Mouse (Mus musculus) heart, embryonic 14.5 days (tissue): ENCODE data around the gene St3gal4. TPM values are rescaled to one million over a fixed set of nuclear protein-coding genes. Genes with fewer than 3 reads are reported as not detected.

Source experiments
- ATAC-seq: fragments of 200-750 bp; cut with Nextera tagmentation; 2 replicates; pipeline ENCODE4 v1.8.0; 2017; ENCODE audit warnings: low read depth, moderate TSS enrichment; ENCODE audit not compliant: insufficient number of reproducible peaks, insufficient read depth, low FRiP score
- H3K27ac ChIP-seq, 2 experiments: fragments of 200-500 bp in 1 of 2; fragments of 300-500 bp in 1 of 2; sonication (generic) in 1 of 2; replicated peaks in 1 of 2; 2 replicates each; pipeline ENCODE4 v1.5.1; 2012 to 2014; ENCODE audit warnings: low read depth in 2 of 2, low read length in 2 of 2, control low read depth in 1 of 2, mild to moderate bottlenecking in 1 of 2, mixed read lengths in 1 of 2; ENCODE audit not compliant: control insufficient read depth in 1 of 2, insufficient read depth in 1 of 2
- H3K27me3 ChIP-seq: fragments of 300-500 bp; sonication (generic); 2 replicates; pipeline ENCODE4 v1.6.1; 2014; ENCODE audit warnings: mild to moderate bottlenecking, low read length, control low read depth; ENCODE audit not compliant: control insufficient read depth, insufficient read depth
- H3K36me3 ChIP-seq: fragments of 300-500 bp; sonication (generic); 2 replicates; pipeline ENCODE4 v1.6.1; 2014; ENCODE audit warnings: mild to moderate bottlenecking, control low read depth, low read length, mixed read lengths; ENCODE audit not compliant: control insufficient read depth, insufficient read depth
- H3K4me1 ChIP-seq, 2 experiments: fragments of 200-500 bp in 1 of 2; fragments of 300-500 bp in 1 of 2; sonication (generic) in 1 of 2; 2 replicates each; pipeline ENCODE4 v1.6.1; 2012 to 2014; ENCODE audit warnings: low read length in 2 of 2, control low read depth in 1 of 2, mixed read lengths in 1 of 2; ENCODE audit not compliant: control insufficient read depth in 2 of 2, insufficient read depth in 2 of 2
- H3K4me2 ChIP-seq: fragments of 300-500 bp; sonication (generic); 2 replicates; pipeline ENCODE4 v1.6.1; 2014; ENCODE audit warnings: mild to moderate bottlenecking, low read length
- H3K4me3 ChIP-seq, 2 experiments: fragments of 200-500 bp in 1 of 2; fragments of 300-500 bp in 1 of 2; sonication (generic) in 1 of 2; 2 replicates each; pipeline ENCODE4 v1.5.1; 2012 to 2014; ENCODE audit warnings: low read length in 2 of 2, mild to moderate bottlenecking in 2 of 2, control low read depth in 1 of 2, low read depth in 1 of 2, moderate library complexity in 1 of 2; ENCODE audit not compliant: control insufficient read depth in 1 of 2, insufficient read depth in 1 of 2
- H3K9ac ChIP-seq: fragments of 300-500 bp; sonication (generic); 2 replicates; pipeline ENCODE4 v1.6.1; 2014; ENCODE audit warnings: mild to moderate bottlenecking, low read length
- H3K9me3 ChIP-seq: fragments of 300-500 bp; sonication (generic); 2 replicates; pipeline ENCODE4 v1.6.1; 2016; ENCODE audit warnings: low read length, control low read depth; ENCODE audit not compliant: control insufficient read depth
- WGBS: fragments of 180-500 bp; shearing (Covaris S2); extraction: QIAGEN DNeasy Blood & Tissue Kit; methylation state at CpG from one replicate; pipeline ENCODE4 v1.1.7; 2014; 5-methylcytosine and 5-hydroxymethylcytosine counted together
- polyA plus RNA-seq: library from polyadenylated mRNA; unstranded; fragments of >200 nt; fragmentation: Nextera tagmentation; extraction: Ambion mirVana; gene quantifications from 2 replicates; pipeline ENCODE4 v1.2.1, GENCODE M21; 2014

The St3gal4 gene
- polyA plus RNA-seq, 1 experiment from 2014 or later = 22.9 TPM

DNA sequence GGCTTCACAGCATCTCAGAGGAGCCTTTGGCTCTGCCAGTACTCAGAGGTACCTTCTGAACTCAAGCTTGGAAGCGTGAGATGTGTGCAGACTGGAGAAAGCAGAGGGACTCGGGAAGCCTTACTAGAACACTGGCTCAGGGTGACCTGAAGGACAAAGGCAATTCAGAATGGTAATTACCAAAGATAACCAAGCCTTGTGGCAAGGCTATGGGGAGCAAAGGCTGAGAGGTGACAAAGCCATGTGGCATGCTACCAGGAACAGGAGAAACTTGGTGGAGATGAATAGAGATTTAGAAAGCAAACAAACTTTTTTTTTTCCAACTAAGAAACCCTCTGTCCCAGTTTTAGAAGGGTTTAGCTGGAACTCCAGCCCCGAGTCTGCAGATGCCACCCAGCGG is 8.5 kb downstream of the St3gal4 start:
- H3K27me3 ChIP-seq = no peaks in the 10 kb centered on the region
- 67% methylated on average over 4 of the region's 4 CpGs for WGBS
- peak overlapping the region in 1 of 2 experiments; percentile 16; a peak in 1 of 4 replicates for H3K27ac ChIP-seq
- no peak overlapping the region for H3K4me3 ChIP-seq
- peaks cover 41 to 53% of the 10 kb centered on the region in 2 experiments for H3K4me1 ChIP-seq
- H3K9ac ChIP-seq = no peak overlapping the region
- H3K4me2 ChIP-seq = no peak overlapping the region
- no peaks in the 10 kb centered on the region for H3K36me3 ChIP-seq
- ATAC-seq = no peak
- H3K9me3 ChIP-seq = no peaks in the 10 kb centered on the region

DNA sequence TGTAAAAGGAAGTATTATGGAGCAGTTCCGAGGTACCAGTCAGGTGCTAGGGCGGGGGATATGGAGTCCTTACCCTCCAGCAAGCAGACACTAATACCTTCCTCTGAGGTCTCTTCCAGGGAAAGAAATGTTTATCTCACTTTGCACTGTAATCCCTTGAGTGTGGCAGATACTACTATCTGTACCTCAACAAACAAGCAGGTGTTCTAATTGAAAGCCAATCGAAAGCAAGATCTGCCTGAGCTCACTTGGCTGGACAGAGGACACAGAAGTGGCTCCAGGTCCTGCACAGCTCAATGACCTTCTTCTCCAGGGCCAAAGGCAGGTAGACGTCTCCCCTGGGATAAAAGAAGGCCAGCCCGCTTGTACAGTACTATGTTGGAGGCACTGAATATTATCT is 9.0 kb downstream of the St3gal4 start:
- no peaks in the 10 kb centered on the region for H3K36me3 ChIP-seq
- ATAC-seq = no peak
- H3K9me3 ChIP-seq = no peaks in the 10 kb centered on the region
- H3K27ac ChIP-seq = no peak overlapping the region; a peak in 1 of 4 replicates
- WGBS = 71% methylated on average over 5 of the region's 5 CpGs
- H3K4me3 ChIP-seq = no peak overlapping the region
- peaks cover 45 to 52% of the 10 kb centered on the region in 2 experiments for H3K4me1 ChIP-seq
- no peak overlapping the region for H3K4me2 ChIP-seq
- H3K27me3 ChIP-seq = no peaks in the 10 kb centered on the region
- H3K9ac ChIP-seq = no peak overlapping the region

DNA sequence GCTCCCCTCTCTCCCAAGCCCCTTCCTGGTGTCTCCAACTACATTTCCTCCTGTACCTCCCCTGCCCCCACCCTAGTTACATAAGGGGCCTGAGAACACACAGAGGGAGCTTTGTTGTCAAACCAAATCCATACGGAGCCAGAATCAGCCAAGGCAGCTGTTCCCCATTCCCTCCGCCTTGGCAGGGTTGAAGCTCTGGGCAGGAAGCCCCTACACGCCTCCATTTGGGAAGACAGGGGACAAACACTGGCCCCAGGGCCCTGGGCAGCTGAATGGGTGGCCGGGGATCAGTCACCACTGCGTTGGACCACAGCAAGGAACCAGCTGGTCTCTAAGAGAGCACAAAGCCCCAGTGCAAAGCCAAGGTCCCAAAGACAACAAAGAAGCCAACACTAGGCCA is 10.2 kb downstream of the St3gal4 start:
- Histone ChIP-seq H3K4me1 (peaks cover 45 to 52% of the 10 kb centered on the region in 2 experiments), H3K9me3 (no peaks in the 10 kb centered on the region), H3K4me2 (no peak overlapping the region), H3K4me3 (no peak overlapping the region), H3K36me3 (no peaks in the 10 kb centered on the region), H3K27me3 (no peaks in the 10 kb centered on the region), H3K27ac (no peak overlapping the region), H3K9ac (no peak overlapping the region)
- 0 out of 2 replicates have a peak, but pooled peaks have one; percentile 10 for ATAC-seq
- 62% methylated on average over 5 of the region's 5 CpGs for WGBS

DNA sequence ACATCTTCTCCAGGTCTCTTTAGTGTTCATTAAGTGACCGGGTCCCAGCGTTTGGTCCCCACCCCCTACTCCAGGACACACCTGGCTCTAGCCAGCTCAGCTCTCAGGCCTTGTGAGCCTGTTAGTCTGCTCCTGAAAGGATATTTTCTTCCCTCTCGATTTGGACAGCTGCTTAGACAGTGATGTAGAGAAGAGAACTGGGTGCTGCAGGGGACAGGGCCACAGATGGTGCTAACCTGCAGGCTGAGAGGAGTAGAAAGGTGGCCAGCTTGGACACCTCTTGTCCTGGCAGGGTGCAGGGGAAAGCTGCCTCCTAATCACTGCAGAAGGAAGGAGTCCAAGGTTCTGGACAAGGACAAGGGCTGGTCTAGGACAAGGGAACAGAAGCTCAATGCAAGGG is 11.0 kb downstream of the St3gal4 start:
- H3K4me1 ChIP-seq = peaks cover 45 to 52% of the 10 kb centered on the region in 2 experiments

DNA sequence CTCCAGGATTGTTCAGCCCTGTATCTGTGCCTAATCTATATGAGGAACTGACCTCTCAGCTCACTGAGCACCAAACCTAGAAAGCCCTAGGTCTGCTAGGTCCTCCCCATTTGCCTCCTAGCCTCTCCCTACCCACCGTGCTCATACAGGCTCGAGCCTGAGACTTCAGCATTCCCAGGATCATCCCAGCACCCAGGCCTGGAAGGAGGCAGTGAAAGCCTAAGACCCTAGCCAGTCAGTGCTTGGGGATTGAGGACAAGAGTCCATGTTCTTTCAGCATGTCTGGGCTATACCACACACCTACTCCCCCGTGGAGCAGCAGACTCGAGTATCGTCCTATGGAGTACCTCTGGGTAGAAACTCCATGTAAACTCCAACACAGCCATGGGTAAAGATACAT is 11.7 kb downstream of the St3gal4 start:
- Histone ChIP-seq H3K4me2 (no peak overlapping the region), H3K9me3 (no peaks in the 10 kb centered on the region), H3K4me3 (no peak overlapping the region), H3K36me3 (no peaks in the 10 kb centered on the region), H3K9ac (no peak overlapping the region), H3K4me1 (peaks cover 45 to 50% of the 10 kb centered on the region in 2 experiments), H3K27ac (no peak overlapping the region), H3K27me3 (no peaks in the 10 kb centered on the region)
- 90% methylated on average over 5 of the region's 5 CpGs for WGBS
- no peak for ATAC-seq

More for the DNA sequence above, 11.0 kb downstream of the St3gal4 start:
- H3K9me3 ChIP-seq = no peaks in the 10 kb centered on the region
- no peaks in the 10 kb centered on the region for H3K36me3 ChIP-seq
- 73% methylated on average over 3 of the region's 3 CpGs for WGBS
- no peak overlapping the region for H3K27ac ChIP-seq
- ATAC-seq = no peak
- no peak overlapping the region for H3K9ac ChIP-seq
- H3K4me3 ChIP-seq = no peak overlapping the region
- no peaks in the 10 kb centered on the region for H3K27me3 ChIP-seq
- no peak overlapping the region for H3K4me2 ChIP-seq

DNA sequence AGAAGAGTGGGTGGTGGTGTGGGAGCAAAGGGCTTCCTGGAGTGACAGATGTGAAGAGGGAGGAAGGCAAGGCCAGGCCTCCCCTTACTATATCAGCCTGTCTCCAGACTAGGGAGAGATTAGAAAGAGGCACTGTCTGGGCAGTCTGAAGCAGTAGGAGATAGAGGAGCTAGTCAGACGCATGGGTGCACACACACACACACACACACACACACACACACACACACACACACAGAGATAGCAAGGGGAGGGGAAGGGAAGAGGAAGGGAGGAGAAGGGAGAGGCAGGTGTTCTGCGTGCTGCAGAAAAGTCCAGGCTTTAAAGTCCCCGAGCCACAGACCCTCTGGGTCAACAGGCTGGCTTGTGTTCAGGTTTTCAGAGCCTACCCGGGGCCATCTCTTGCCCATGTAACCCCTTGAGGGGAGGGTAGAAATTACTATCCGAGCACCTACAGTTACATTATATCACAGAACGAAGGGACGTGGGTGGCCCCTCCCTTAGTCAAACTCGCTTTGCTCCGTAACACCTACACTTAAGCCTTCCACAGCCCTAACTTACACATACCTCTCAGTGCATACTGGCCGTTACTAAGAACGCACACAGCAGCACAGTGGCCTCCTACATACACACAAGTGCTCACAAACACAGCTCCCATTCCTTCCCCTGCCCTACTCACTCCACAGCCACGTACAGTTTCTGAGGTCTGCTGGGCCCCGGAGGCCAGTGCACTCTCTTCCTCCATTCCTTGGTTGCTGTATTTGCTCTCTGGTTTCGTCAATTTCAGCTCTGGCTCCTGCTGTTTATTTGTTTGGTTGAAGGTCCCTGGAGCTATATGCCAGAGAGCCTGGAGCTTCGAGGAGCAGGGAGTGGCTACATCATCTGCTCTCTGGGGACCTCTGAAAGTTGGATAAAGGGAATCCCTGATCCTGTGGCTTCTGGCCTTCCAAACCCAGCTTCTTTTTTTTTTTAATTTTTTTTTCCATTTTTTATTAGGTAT is 12.9 kb downstream of the St3gal4 start:
- peak; percentile 40; the same call in 1 of the 2 replicates for ATAC-seq
- Histone ChIP-seq H3K4me1 (peaks cover 37 to 38% of the 10 kb centered on the region in 2 experiments), H3K4me2 (0 out of 2 replicates have a peak overlapping the region, but pooled peaks have one; percentile 12), H3K9ac (no peak overlapping the region), H3K9me3 (no peaks in the 10 kb centered on the region), H3K36me3 (no peaks in the 10 kb centered on the region), H3K27me3 (no peaks in the 10 kb centered on the region), H3K4me3 (no peak overlapping the region), H3K27ac (peak overlapping the region; percentile 10 to 41; a peak in 2 of 4 replicates)
- WGBS = 37% methylated on average over 15 of the region's 15 CpGs

DNA sequence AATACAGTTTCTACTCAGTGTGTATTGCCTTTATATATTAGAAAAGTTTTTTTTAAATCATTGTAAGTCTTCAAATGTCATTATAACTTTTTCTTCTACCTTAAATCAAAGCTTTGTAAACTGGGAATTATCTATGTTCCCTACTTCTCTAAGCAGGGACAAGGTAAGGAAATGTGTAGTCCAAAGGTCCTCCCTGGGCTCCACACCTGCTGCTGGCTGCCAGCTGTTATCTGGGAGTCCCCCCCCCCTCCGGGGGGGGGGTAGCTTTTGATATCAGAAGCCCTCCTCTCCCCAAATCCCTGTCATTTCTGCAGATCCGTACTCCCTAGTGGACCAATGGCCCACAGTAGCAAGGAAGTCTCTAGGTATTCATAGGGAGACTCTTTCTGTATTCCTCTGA is 13.6 kb downstream of the St3gal4 start:
- Histone ChIP-seq H3K9ac (no peak overlapping the region), H3K27ac (peak overlapping the region in 1 of 2 experiments; percentile 41; a peak in 2 of 4 replicates)
- WGBS = 29% methylated on average over 2 of the region's 2 CpGs

More for the DNA sequence above, 13.6 kb downstream of the St3gal4 start:
- no peaks in the 10 kb centered on the region for H3K9me3 ChIP-seq
- no peaks in the 10 kb centered on the region for H3K27me3 ChIP-seq
- H3K4me2 ChIP-seq = no peak overlapping the region
- H3K36me3 ChIP-seq = 0 out of 2 replicates have a peak, but pooled peaks cover 4% of the 10 kb centered on the region
- no peak for ATAC-seq
- peaks cover 31 to 33% of the 10 kb centered on the region in 2 experiments for H3K4me1 ChIP-seq
- H3K4me3 ChIP-seq = no peak overlapping the region
